Mouse (Mus musculus) hindbrain, embryonic 14.5 days (tissue): Measurements from ENCODE around the gene Grik1. TPM values are rescaled to one million over a fixed set of nuclear protein-coding genes. Genes with fewer than 3 reads are reported as not detected.

Experiments
- ATAC-seq: fragments of 200-750 bp; cut with Nextera tagmentation; 2 replicates; pipeline ENCODE4 v1.8.0; 2017; ENCODE audit warnings: moderate number of reproducible peaks, mild to moderate bottlenecking, moderate TSS enrichment, moderate library complexity; ENCODE audit not compliant: low FRiP score
- DNase-seq: peaks from one replicate; pipeline ENCODE4 v3.0.0-alpha.2; 2015; ENCODE audit warnings: low spot score
- H3K27ac ChIP-seq: fragments of 300-500 bp; sonication (generic); 2 replicates; pipeline ENCODE4 v1.5.1; 2014; ENCODE audit warnings: mild to moderate bottlenecking, moderate library complexity
- H3K27me3 ChIP-seq: fragments of 300-500 bp; sonication (generic); 2 replicates; pipeline ENCODE4 v1.6.1; 2014; ENCODE audit warnings: mild to moderate bottlenecking, low read length, mixed read lengths; ENCODE audit not compliant: control insufficient read depth, insufficient read depth
- H3K36me3 ChIP-seq: fragments of 300-500 bp; sonication (generic); replicated peaks from 2 replicates; pipeline ENCODE4 v1.6.1; 2014; ENCODE audit not compliant: control insufficient read depth, insufficient read depth
- H3K4me1 ChIP-seq: fragments of 300-500 bp; sonication (generic); replicated peaks from 2 replicates; pipeline ENCODE4 v1.6.1; 2014; ENCODE audit warnings: antibody characterized with exemption, low read length, mixed read lengths; ENCODE audit not compliant: control insufficient read depth, insufficient read depth
- H3K4me2 ChIP-seq: fragments of 300-500 bp; sonication (generic); replicated peaks from 2 replicates; pipeline ENCODE4 v1.6.1; 2014; ENCODE audit warnings: mild to moderate bottlenecking, moderate library complexity
- H3K4me3 ChIP-seq: fragments of 300-500 bp; sonication (generic); replicated peaks from 2 replicates; pipeline ENCODE4 v1.5.1; 2014; ENCODE audit warnings: mild to moderate bottlenecking, low read length
- H3K9ac ChIP-seq: fragments of 300-500 bp; sonication (generic); 2 replicates; pipeline ENCODE4 v1.6.1; 2014
- H3K9me3 ChIP-seq: fragments of 300-500 bp; sonication (generic); 2 replicates; pipeline ENCODE4 v1.6.1; 2016; ENCODE audit warnings: low read length; ENCODE audit not compliant: control insufficient read depth
- WGBS: fragments of 180-500 bp; shearing (Covaris S2); extraction: QIAGEN DNeasy Blood & Tissue Kit; methylation state at CpG from one replicate; pipeline ENCODE4 v1.1.7; 2014; 5-methylcytosine and 5-hydroxymethylcytosine counted together
- polyA plus RNA-seq: library from polyadenylated mRNA; unstranded; fragments of >200 nt; fragmentation: Nextera tagmentation; extraction: Ambion mirVana; gene quantifications from 2 replicates; pipeline ENCODE4 v1.2.1, GENCODE M21; 2014

Grik1 gene
- polyA plus RNA-seq, 1 experiment from 2014 or later, result 32.3 TPM

- DNase-seq (no peak), ATAC-seq (no peak)
- no peak overlapping the region for H3K9ac ChIP-seq
- no peaks in the 10 kb centered on the region for H3K27me3 ChIP-seq
- no peak overlapping the region for H3K4me2 ChIP-seq
- H3K9me3 ChIP-seq, result no peaks in the 10 kb centered on the region
- H3K4me3 ChIP-seq, result no peak overlapping the region
- 47% methylated on average over 3 of the region's 3 CpGs for WGBS
- H3K27ac ChIP-seq, result no peak overlapping the region
- no peaks in the 10 kb centered on the region; the same call in 1 of the 2 replicates for H3K4me1 ChIP-seq
- H3K36me3 ChIP-seq, result no peaks in the 10 kb centered on the region
Observed at GRCm38 (mm10) chr16:88177364-88177763, 112.7 kb downstream of the Grik1 start.

GRCm38 (mm10) chr16:88174083-88174721, 115.9 kb downstream of the Grik1 start:
- no peaks in the 10 kb centered on the region for H3K27me3 ChIP-seq
- peak; percentile 68; the same call in 1 of the 2 replicates for ATAC-seq
- WGBS, result 56% methylated on average over 9 of the region's 9 CpGs
- no peaks in the 10 kb centered on the region for H3K36me3 ChIP-seq
- H3K27ac ChIP-seq, result no peak overlapping the region
- DNase-seq, result peak; percentile 66
- H3K9me3 ChIP-seq, result no peaks in the 10 kb centered on the region
- H3K4me1 ChIP-seq, result no peaks in the 10 kb centered on the region; the same call in 1 of the 2 replicates
- no peak overlapping the region for H3K4me2 ChIP-seq
- H3K9ac ChIP-seq, result no peak overlapping the region
- no peak overlapping the region for H3K4me3 ChIP-seq

GRCm38 (mm10) chr16:88166547-88166946, 123.5 kb downstream of the Grik1 start:
- Histone ChIP-seq H3K9ac (no peak overlapping the region), H3K27ac (no peak overlapping the region), H3K27me3 (no peaks in the 10 kb centered on the region), H3K9me3 (no peaks in the 10 kb centered on the region), H3K4me3 (no peak overlapping the region), H3K4me1 (no peaks in the 10 kb centered on the region), H3K36me3 (no peaks in the 10 kb centered on the region), H3K4me2 (no peak overlapping the region)
- ATAC-seq, result no peak
- DNase-seq, result no peak

GRCm38 (mm10) chr16:88142574-88142973, 147.5 kb downstream of the Grik1 start:
- ATAC-seq (peak; percentile 55; the same call in 1 of the 2 replicates), DNase-seq (peak; percentile 29)
- H3K4me1 ChIP-seq, result peaks cover 4% of the 10 kb centered on the region
- H3K4me3 ChIP-seq, result no peak overlapping the region
- H3K9me3 ChIP-seq, result no peaks in the 10 kb centered on the region
- H3K36me3 ChIP-seq, result no peaks in the 10 kb centered on the region
- H3K27ac ChIP-seq, result no peak overlapping the region
- H3K9ac ChIP-seq, result no peak overlapping the region
- H3K27me3 ChIP-seq, result no peaks in the 10 kb centered on the region
- 36% methylated on average over 2 of the region's 2 CpGs for WGBS
- no peak overlapping the region for H3K4me2 ChIP-seq

GRCm38 (mm10) chr16:88142136-88142535, 147.9 kb downstream of the Grik1 start:
- ATAC-seq, result no peak
- Histone ChIP-seq H3K9ac (no peak overlapping the region), H3K36me3 (no peaks in the 10 kb centered on the region), H3K4me2 (no peak overlapping the region), H3K9me3 (no peaks in the 10 kb centered on the region), H3K4me3 (no peak overlapping the region), H3K4me1 (peaks cover 4% of the 10 kb centered on the region), H3K27ac (no peak overlapping the region), H3K27me3 (no peaks in the 10 kb centered on the region)
- no peak for DNase-seq
- 50% methylated on average over 2 of the region's 2 CpGs for WGBS

GRCm38 (mm10) chr16:88141594-88141993, 148.5 kb downstream of the Grik1 start:
- Histone ChIP-seq H3K27ac (no peak overlapping the region), H3K4me3 (no peak overlapping the region), H3K9me3 (no peaks in the 10 kb centered on the region), H3K27me3 (no peaks in the 10 kb centered on the region), H3K4me1 (peaks cover 4% of the 10 kb centered on the region), H3K36me3 (no peaks in the 10 kb centered on the region), H3K4me2 (no peak overlapping the region), H3K9ac (no peak overlapping the region)
- DNase-seq (no peak), ATAC-seq (no peak)
- WGBS, result 92% methylated on average over 2 of the region's 2 CpGs

GRCm38 (mm10) chr16:88138913-88139312, 151.2 kb downstream of the Grik1 start:
- Histone ChIP-seq H3K9me3 (no peaks in the 10 kb centered on the region), H3K36me3 (no peaks in the 10 kb centered on the region), H3K27ac (no peak overlapping the region), H3K4me3 (no peak overlapping the region), H3K9ac (no peak overlapping the region), H3K4me1 (peaks cover 4% of the 10 kb centered on the region), H3K27me3 (no peaks in the 10 kb centered on the region), H3K4me2 (no peak overlapping the region)
- no peak for ATAC-seq
- no peak for DNase-seq
- WGBS, result 71% methylated on average over 1 of the region's 1 CpGs

GRCm38 (mm10) chr16:88132919-88133318, 157.1 kb downstream of the Grik1 start:
- Histone ChIP-seq H3K27ac (no peak overlapping the region), H3K9me3 (no peaks in the 10 kb centered on the region), H3K4me2 (no peak overlapping the region), H3K4me3 (no peak overlapping the region), H3K36me3 (no peaks in the 10 kb centered on the region), H3K9ac (no peak overlapping the region), H3K4me1 (no peaks in the 10 kb centered on the region), H3K27me3 (no peaks in the 10 kb centered on the region)
- DNase-seq (no peak), ATAC-seq (no peak)
- WGBS, result 81% methylated on average over 2 of the region's 2 CpGs

GRCm38 (mm10) chr16:88131103-88131502, 159.0 kb downstream of the Grik1 start:
- 91% methylated on average over 3 of the region's 3 CpGs for WGBS
- no peaks in the 10 kb centered on the region for H3K4me1 ChIP-seq
- no peaks in the 10 kb centered on the region for H3K36me3 ChIP-seq
- no peaks in the 10 kb centered on the region for H3K27me3 ChIP-seq
- H3K9me3 ChIP-seq, result no peaks in the 10 kb centered on the region
- H3K4me3 ChIP-seq, result no peak overlapping the region
- DNase-seq, result no peak
- H3K9ac ChIP-seq, result no peak overlapping the region
- no peak for ATAC-seq
- no peak overlapping the region for H3K4me2 ChIP-seq
- H3K27ac ChIP-seq, result no peak overlapping the region

GRCm38 (mm10) chr16:88125098-88125497, 165.0 kb downstream of the Grik1 start:
- WGBS, result 79% methylated on average over 4 of the region's 4 CpGs
- Histone ChIP-seq H3K36me3 (no peaks in the 10 kb centered on the region), H3K27me3 (no peaks in the 10 kb centered on the region), H3K4me1 (no peaks in the 10 kb centered on the region), H3K4me3 (no peak overlapping the region), H3K4me2 (no peak overlapping the region), H3K27ac (no peak overlapping the region), H3K9me3 (0 out of 2 replicates have a peak, but pooled peaks cover 4% of the 10 kb centered on the region), H3K9ac (no peak overlapping the region)
- DNase-seq, result no peak
- no peak for ATAC-seq
